Mouse (Mus musculus): Measurements from ENCODE around the gene Irf9. TPM values are rescaled to one million over a fixed set of nuclear protein-coding genes. Genes with fewer than 3 reads are reported as not detected.

The Irf9 gene
- total RNA-seq, 2 experiments from 2014 or later: 20.0 to 26.2 TPM

- DNase-seq (ENCODE audit: low spot score in 2 of 2): no peak
These were observed 2.5 kb downstream of the Irf9 start for GRCm38 (mm10) chr14:55605743-55606459.

- no peak for DNase-seq (ENCODE audit: low spot score in 2 of 2)
These were observed 5.0 kb downstream of the Irf9 start for GRCm38 (mm10) chr14:55608339-55608738.

GRCm38 (mm10) chr14:55613346-55613745 is 10.0 kb downstream of the Irf9 start:
- no peak for DNase-seq (ENCODE audit: low spot score in 2 of 2)

- no peak for DNase-seq (ENCODE audit: low spot score in 2 of 2)
These were observed 11.3 kb downstream of the Irf9 start for GRCm38 (mm10) chr14:55614565-55615178.

GRCm38 (mm10) chr14:55615876-55616275 is 12.5 kb downstream of the Irf9 start:
- DNase-seq (ENCODE audit: low spot score in 2 of 2): no peak

GRCm38 (mm10) chr14:55616844-55617243 is 13.5 kb downstream of the Irf9 start:
- no peak for DNase-seq (ENCODE audit: low spot score in 2 of 2)

- DNase-seq (ENCODE audit: low spot score in 2 of 2): no peak
These were observed 14.5 kb downstream of the Irf9 start, which contains the start of gene Rec8 for GRCm38 (mm10) chr14:55617822-55618221. TSS of gene Rec8 (plus strand) at chr14:55618037.

GRCm38 (mm10) chr14:55618486-55619195 is 15.3 kb downstream of the Irf9 start:
- DNase-seq (ENCODE audit: low spot score in 2 of 2): no peak

GRCm38 (mm10) chr14:55628077-55628827 is 24.9 kb downstream of the Irf9 start:
- no peak for DNase-seq (ENCODE audit: low spot score in 2 of 2)

- DNase-seq (ENCODE audit: low spot score in 2 of 2): peak; percentile 52 to 73
These were observed 25.9 kb downstream of the Irf9 start for GRCm38 (mm10) chr14:55629312-55629711.

- no peak for DNase-seq (ENCODE audit: low spot score in 2 of 2)
These were observed 31.6 kb downstream of the Irf9 start for GRCm38 (mm10) chr14:55634874-55635522.

GRCm38 (mm10) chr14:55635523-55636007 is 32.2 kb downstream of the Irf9 start, which contains the start of gene Ipo4:
TSS of gene Ipo4 (minus strand) at chr14:55635957.
- DNase-seq (ENCODE audit: low spot score in 2 of 2): peak; percentile 81 to 83

- DNase-seq (ENCODE audit: low spot score in 2 of 2): no peak
These were observed 34.4 kb downstream of the Irf9 start, which contains the start of gene Gm49378 for GRCm38 (mm10) chr14:55637795-55638194. TSS of gene Gm49378 (minus strand) at chr14:55637895.

- DNase-seq (ENCODE audit: low spot score in 2 of 2): no peak
These were observed 37.4 kb downstream of the Irf9 start for GRCm38 (mm10) chr14:55640816-55641215.

GRCm38 (mm10) chr14:55641291-55641690 is 37.9 kb downstream of the Irf9 start:
- DNase-seq (ENCODE audit: low spot score in 2 of 2): no peak

- no peak for DNase-seq (ENCODE audit: low spot score in 2 of 2)
These were observed 39.3 kb downstream of the Irf9 start for GRCm38 (mm10) chr14:55642679-55643059.

GRCm38 (mm10) chr14:55643060-55643907 is 39.9 kb downstream of the Irf9 start, which contains the start of gene Tm9sf1:
TSS of gene Tm9sf1 (minus strand) at chr14:55643806.
- DNase-seq (ENCODE audit: low spot score in 2 of 2): peak; percentile 86 to 89

GRCm38 (mm10) chr14:55644261-55644888 is 41.0 kb downstream of the Irf9 start:
- DNase-seq (ENCODE audit: low spot score in 2 of 2): no peak

GRCm38 (mm10) chr14:55649884-55650283 is 46.5 kb downstream of the Irf9 start, which contains the start of gene Tssk4:
TSS of gene Tssk4 (plus strand) at chr14:55650184.
- DNase-seq (ENCODE audit: low spot score in 2 of 2): no peak
